Mouse (Mus musculus): Measurements from ENCODE around the gene Tulp3.
"Not testable (repeated sequence)": the region's sequence is repeated elsewhere in the genome, so short reads cannot be mapped to it uniquely, and the experiment has no call there.

The Tulp3 gene

DNA sequence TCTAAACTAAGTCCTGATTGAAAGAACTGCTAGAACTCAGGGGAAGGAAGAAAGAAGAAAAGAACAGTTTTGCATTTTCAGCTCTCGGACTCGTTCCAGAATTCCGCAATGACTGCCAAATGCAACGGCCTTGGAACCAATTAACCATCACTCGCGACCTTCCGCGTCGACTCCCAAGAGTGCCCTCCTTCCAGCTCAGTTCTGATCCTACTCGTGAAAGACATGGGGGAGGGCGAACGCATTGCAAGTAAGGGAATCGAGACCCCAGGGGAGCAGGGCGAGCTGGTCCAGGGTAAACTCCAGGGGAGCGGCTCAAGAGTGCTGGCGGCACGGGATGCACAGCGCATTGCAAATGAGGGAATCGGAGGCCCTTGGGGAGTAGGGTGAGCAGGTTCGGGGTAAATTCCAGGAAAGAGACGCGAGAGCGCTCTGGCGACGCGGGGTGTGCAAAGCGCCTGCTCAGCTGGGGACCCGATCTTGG is 410 bp downstream of the Tulp3 start:
- peak; percentile 60 for DNase-seq

DNA sequence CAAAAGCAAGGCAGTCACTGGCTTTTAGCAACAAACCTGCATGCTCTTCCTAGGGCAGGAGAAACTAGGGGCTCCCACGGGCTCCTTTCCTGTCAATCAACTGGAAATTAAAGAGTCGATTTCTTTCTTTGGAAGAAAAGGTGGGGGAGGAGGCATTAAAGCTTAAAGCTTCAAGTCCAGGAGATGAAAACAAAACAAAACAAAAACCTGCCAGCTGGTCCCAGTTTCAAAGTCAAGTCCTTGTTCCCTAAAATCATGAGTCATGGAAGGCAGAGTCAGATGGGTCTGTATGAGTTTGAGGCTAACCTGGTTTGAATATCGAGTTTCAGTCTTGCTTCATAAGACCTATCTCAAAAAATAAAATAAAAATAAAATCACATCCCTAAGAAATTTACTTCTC is 1.5 kb downstream of the Tulp3 start:
- DNase-seq = no peak

DNA sequence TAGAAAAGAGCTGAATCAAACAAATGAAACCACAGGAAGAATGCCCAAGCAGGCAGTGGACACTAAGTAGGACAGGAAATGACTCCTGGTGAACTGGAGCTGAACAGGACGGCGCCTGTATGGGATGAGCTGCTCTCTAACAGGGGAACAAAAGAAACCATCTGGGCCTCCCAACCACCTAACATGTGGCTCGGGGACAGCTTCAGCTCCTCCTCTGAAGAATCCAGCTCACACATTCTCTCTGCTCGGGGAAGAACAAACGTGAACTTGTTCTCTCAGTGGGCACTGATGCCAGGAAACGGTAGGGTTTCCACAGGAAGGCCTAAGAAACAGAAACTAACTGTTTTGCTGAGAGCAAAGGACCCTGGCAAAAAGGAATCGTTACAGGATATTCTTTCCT is 5.9 kb downstream of the Tulp3 start:
- DNase-seq = no peak

DNA sequence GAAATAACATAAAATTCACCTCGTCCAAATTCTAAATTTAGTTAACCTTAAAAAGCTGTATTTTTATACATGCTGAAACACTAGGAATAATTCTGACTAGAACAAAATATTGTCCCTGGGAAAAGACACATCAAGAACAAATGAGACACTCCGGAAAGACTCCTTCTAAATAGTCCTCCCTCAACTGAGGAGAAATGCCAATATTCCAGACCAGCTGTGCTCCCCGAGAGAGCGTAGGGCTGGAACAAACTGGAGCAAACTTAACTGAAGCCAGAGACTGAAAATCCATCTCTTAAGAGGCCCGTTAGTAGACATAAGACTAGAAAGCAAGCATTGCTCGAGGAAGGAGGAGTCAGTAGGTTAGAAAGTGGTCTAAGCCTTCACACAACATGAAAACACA is 8.9 kb downstream of the Tulp3 start:
- DNase-seq = no peak

DNA sequence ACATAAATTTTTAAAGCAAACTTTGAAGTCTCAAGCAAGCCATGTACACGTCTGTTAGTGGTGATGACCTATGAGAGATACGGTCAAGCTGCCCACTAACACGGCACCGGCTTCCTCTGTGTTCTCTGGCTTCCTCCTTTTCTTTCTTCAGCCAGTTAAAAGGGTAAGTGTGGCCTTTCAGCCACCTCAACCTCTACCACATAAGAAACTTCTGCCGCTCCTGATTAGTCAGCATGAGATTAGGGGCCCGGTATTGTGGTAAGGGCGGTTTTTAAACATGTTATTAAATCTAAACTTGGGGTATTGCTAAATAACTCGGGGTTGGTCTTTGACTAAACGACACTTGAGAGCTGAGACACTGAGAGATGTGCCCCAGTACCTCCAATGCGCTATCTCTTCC is 10.0 kb downstream of the Tulp3 start:
- DNase-seq = no peak

DNA sequence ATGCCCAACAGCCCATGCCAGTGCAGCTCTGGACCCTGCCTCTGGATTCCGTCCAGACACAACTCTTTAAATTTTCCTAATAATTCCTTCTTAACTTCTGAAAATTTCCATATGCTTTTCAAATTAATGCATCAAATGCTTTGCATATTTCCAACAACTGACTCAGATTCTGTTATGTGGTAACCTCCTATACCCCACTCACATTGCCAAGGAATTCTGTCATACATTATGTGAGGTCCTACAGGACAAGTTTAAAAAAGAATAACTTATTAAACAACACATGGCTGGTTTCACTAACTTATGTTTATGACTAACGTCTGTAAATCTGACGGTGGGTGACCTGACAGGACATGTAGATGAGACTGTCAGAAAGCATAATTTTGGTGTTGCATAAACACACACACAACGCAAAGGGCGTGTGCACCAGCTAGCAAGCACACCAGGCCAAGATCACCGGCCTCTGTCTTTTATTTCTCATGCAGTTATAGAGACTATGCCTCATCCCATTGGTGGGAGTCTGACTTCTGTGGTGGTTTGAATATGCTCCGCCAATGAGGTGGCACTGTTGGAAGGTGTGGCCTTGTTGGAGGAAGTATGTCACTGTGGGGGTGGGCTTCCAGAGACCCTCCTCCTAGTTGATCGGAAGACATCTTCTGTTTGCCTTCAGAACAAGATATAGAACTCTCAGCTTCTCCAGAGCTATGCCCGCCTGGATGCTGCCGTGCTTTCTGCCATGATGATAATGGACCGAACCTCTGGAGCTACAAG is 13.5 kb downstream of the Tulp3 start:
- DNase-seq = no peak

DNA sequence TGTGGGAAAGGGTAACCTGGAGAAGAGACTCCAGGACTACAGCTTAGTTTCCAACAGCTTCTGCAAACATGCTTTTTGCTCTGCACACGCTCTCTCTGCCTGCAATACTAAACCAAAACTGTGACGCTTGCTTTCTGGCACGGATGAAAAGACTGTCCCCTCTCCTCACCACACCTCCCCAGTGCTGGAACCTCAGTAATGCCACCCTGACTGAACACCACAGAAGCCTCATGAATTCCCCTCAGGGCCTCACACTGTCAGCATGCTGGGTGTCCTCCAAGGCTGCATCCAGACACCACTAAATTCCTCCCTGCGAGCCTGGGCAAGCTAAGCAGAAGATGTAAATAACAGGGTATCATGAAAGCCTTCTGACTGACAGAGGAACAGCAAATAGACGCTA is 16.8 kb downstream of the Tulp3 start:
- DNase-seq = no peak

DNA sequence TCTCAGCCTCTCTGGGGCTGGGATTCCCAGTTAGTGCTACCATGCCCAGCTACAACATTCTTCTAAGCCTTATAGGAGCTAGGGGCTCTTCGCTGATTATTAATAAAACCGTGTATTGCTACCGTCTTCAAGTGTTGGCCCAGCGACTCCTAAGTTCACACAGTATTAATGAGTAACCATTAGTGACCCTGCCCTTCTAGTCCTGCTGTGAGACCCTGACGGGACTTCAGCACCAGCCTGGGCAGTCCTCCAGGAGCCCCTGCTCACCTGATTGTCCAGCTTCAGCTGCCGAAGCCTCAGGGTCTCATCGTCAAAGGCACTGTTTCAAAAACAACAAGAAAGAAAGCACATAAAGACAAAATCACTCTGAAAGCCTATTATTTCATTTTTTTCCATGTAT is 18.2 kb downstream of the Tulp3 start:
- DNase-seq = peak; percentile 49

DNA sequence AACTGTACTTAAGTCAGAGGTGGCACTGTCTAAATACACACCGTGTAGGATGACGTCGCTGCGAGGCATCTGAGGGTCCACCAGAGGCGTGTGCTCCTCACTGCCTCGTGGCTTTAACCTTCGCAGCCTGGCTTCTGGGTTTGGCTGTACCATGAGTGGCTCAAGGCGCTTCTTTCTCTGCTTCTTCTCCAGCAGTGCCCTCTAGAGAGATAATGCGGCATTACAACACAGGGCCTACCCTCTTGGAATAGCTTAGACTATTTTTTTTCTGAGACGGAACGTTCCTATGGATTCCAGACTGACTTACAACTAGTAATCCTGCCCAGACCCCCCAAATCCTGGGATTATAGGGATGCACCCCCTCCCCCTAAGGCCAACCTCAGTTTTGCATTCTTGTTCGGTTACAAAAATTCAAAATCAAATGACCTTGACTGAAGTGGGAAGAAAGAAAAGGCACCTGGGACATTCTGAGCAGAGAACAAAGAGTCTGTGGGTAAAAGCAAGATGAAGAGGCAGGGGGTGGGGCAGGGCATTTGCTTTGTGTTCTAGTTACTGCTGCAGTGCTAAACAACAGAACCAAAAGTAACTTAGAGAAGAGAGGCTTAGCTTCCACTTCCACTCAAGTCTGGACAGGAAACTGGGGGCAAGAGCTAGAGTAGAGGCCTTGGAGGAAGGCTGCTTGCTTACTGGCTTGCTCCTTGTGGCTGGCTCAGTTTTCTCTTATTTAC is 21.1 kb downstream of the Tulp3 start:
- DNase-seq = peak; percentile 47

DNA sequence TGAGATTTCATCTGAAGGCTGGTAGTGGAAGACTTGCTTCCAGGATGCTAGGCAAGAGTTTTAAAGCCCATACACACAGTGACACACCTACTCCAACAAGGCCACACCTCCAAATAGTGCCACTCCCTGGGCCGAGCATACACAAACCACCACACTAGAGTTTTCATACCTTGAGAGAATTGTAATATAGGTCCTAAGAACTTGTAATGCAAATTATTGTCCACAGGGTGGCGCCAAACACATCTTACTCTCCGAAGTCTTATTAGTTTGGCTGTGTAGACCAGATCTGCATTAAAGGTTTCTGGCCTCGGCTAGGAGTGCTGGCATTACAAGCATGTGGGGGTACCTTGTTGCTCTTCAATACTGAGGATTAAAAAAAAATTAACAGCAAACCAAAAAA is 37.3 kb downstream of the Tulp3 start:
- peak; percentile 31 for DNase-seq

DNA sequence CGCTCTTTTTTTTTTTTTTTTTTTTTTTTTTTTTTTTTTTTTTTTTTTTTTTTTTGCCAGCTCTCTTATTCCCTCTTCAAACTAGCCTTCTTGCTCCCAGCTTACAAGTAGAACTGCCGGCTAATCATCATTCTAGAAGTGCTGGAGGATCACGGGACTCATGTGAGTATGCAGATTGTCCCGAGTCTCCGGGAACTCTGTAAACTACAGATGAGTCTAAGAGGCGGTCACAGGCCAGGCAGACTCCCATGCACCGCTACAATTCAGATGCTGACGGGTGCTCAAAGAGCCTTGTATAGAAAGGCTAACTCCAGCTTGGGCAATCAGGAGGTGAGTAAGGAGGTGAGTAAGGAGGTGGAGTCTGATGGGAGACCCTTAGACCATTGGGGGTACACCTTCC is 40.1 kb downstream of the Tulp3 start:
- DNase-seq = no peak

DNA sequence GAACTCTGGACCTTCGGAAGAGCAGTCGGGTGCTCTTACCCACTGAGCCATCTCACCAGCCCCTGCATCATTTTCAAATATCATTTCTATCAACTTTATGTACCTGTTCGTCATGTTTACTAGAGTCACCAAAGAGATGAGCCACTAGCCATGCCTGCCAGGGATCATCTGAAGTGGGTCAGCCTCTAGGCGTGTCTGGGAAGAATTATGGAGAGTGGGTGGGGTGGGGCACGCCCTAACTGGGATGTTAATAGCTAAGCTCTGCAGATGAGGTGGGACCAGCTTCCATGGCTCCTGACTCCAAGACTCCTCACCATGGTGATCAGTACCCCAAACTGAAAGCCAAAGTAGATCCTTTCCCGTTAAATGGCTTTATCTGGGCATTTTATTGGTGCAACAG is 40.9 kb downstream of the Tulp3 start:
- no peak for DNase-seq

DNA sequence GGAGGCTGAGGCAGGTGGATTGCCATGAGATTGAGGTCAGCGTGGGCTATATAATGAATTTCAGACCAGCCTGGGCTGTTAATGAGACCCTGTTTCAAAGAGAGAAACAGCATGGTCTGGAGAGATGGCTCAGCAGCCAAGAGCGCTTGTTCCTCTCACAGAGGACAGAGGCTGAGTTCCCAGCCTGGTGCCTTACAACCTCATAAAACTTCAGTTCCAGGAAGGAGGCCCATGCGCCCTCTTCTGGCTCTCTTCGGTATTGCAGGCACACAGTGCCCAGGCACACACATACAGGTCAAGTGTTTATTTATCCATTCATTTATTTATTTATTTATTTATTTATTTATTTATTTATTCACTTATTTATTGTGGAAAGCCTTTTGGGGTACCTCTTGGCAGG is 47.3 kb downstream of the Tulp3 start:
- peak; percentile 58 for DNase-seq

DNA sequence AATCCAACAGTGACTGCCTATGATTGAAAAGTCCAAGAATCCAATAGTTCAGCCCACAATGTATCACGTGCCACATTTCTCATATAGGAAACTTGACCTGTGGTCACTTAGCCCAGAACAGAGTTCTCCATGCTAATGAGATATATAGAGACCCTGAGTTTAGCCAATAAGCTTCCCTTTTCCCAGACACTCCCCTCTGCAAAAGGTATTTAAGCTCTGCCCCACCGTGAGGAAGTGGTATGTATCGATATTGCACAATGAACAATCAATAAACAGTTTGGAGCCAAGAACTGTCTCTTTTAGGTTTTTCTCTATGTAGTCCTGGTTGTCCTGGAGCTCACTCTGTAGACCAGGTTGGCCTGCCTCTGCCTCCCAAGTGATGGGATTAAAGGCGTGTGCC is 50.9 kb downstream of the Tulp3 start:
- DNase-seq = no peak

DNA sequence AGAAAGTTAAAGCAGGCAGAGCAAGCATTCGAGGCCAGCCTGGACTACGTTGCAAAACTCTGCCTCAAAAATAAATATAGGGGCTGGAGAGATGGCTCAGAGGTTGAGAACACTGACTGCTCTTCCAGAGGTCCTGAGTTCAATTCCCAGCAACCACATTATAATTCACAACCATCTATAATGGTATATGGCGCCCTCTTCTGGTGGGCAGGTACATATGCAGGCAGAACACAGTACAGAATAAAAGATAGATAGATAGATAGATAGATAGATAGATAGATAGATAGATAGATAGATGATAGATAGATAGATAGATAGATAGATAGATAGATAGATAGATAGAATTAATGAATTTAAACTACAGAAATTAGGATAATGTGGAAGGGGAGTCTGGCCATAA is 53.0 kb downstream of the Tulp3 start:
- DNase-seq = not testable (repeated sequence)

DNA sequence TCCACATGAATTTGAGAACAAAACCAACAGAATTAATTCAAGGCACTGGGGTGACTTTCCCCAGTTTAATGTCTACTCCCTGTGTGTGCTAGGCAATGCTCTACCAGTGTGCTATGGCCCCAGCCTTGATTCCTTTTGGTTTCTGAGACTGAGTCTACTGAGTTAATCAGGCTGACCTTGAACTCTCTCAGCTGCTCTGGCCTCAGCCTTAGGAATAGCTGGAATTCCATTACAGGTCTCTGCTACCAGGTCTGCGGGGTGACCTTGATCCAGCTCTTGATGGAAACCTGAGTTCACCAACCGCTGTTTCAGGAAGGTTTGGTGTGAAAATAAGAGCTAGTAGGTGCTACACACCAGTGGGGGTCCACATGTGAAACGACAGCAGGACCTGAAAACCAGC is 53.8 kb downstream of the Tulp3 start:
- no peak for DNase-seq

DNA sequence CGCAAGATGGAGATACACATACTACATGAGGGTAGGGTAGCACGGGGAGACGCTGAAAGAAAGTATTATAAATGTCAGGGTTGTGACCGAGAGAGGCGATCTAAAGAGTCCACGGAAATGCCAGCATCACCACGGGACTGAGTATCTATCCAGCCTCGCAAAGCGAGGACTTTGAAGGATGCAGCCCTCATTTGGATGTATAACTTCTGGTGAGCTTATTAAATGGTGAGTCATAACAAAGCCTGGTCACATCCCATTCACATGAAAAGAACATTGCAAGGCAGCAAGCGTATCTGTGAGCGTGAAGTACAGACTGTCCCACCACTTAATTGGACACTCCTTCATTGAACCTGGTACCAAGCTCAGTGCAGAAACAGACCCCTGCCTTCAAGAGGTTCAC is 54.2 kb downstream of the Tulp3 start:
- no peak for DNase-seq

DNA sequence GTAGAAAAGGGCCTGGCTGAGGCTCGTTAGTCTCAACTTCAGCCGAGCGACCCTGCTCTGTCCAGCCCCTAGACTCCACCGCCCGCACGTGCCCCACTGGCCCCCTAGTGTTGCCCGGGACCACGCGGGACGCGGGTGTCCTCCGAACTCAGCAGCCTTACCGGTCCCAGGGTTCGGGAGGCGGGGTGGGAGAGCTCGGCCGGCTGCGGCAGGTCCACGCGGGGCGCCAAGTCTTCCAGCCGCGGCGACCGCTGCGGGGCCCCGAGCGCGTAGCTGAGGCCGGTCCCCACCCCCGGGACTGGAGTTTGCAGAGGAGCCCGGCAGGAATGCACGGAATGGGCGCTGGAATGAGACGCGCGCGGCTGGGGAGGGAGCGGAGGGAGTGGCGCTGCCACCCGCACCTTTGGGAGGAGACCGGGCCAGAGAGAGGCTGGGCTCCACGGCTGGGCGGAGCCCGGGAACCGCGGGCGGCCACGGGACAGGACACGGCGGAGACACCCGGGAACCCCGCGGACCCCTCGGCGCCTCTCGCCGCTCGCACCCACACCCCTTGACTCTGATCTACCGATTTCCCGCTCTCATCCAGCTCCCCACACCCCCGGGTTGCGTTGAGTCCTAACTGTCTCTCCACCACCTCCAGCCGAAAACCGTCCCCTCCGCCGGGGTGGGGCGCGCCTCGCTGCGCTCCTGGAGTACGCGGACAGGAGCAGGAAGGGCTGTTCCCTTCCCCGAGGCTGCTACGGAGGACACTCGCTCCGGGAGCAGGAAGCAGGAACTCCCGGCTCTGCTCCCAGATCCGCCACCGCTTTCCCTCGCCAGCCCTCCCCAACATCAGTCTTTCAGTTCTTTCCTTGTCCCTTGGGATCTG is 55.3 kb downstream of the Tulp3 start, which contains the start of gene Tead4:
Gene Tead4 (minus strand): TSS at position 690 of the 868 bp plus-strand sequence.
- peak; percentile 83 for DNase-seq

DNA sequence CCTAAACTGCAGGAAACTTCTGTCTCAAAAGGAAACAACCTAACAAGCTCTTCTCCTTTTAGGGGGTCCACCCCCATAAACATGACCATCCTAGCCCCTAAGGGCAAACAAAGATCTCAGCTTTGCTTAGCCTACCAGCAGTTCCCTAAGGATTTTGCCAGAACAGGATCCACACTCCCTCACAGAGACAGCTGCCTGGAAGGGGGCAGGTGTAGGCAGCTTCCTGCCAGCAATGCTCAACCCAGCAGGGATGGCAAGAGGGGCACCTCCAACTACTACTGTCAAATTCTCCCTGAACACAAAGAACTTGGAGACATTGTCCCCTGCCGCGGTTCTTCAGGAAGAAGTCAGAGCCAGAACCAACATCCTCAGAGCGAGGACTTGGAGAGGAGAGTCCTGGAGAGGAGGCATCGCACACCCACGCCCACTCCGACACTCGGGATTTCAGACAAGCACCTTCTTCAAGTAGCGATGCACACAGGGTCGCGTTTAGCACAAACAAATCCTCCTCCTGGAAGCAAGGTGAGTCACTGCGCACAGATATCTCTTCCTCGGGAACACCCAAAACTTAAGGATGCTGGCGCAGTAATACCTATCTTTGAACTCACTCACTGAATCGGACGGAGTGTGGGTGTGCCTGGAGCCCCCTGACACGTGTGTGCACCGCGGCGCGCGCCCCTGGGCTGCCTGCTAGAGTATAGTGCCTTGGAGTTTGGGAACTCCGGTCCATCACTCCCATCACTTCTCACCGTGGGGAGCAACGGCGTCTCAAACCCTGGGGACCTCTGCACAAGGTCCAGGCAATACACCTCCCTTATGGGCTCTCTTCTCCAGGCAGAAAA is 56.1 kb downstream of the Tulp3 start:
- no peak for DNase-seq

DNA sequence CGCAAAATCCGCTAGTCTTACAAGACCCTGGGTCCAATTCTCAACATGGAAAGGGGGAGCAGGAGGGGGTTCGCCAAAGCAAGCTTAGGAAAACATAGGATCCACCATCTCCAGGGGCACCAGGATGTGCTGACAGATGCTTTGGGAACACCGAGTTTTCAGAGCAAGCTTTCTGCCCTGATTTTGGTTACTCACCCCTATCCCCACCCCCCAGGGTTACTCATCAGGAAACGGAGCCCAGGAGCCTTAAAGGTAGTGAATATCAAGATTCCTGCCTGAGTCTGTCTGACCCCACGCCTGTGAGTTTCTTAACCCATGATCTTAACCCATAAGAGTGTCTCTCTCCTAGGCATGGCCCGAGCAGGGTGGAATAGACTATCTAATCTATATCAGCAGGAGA is 57.4 kb downstream of the Tulp3 start:
- no peak for DNase-seq

DNA sequence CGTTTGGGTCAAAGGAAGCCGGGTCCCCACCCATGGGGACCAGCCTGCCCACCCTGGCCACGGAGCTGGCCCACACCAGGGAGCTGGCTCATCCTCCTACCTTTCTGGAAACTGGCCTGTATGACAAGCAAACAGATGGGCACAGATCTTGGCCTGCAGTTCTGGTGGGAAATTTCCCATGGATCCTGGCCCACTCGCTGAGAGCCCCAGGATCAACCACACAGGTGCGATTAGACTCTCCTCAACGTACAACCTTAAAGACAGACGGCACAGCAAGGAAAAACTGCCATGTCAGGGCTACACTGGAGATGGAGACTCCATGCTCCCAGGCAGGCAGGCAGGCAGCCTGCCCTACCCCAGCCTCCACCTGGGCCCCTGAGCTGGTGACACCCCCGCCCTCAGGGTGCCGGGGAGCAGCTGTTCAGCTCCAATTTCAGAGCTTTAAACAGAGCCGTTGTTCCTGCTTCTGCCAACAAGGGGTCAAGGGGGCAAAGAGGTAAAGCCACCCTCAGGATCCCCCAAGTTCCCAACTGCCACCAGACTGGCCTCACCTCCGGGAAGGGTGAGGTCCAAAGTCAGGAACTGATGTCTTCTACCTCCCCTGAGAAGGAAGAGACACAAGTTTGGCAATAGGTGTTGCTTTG is 58.8 kb downstream of the Tulp3 start:
- no peak for DNase-seq

All from kidney, adult 11 months (tissue).